Mouse (Mus musculus) neural tube, embryonic 15.5 days (tissue): ENCODE results near the gene Etv6. TPM values are rescaled to one million over a fixed set of nuclear protein-coding genes. Genes with fewer than 3 reads are reported as not detected.

Experiments used
- ATAC-seq: fragments of 200-750 bp; cut with Nextera tagmentation; 2 replicates; pipeline ENCODE4 v1.8.0; 2017; ENCODE audit warnings: mild to moderate bottlenecking, moderate TSS enrichment, moderate library complexity; ENCODE audit not compliant: low FRiP score
- H3K27ac ChIP-seq: fragments of 300-500 bp; sonication (generic); replicated peaks from 2 replicates; pipeline ENCODE4 v1.5.1; 2015; ENCODE audit warnings: mild to moderate bottlenecking, inconsistent platforms
- H3K27me3 ChIP-seq: fragments of 300-500 bp; sonication (generic); replicated peaks from 2 replicates; pipeline ENCODE4 v1.6.1; 2015; ENCODE audit warnings: inconsistent platforms
- H3K36me3 ChIP-seq: fragments of 300-500 bp; sonication (generic); 2 replicates; pipeline ENCODE4 v1.6.1; 2015; ENCODE audit warnings: inconsistent platforms
- H3K4me1 ChIP-seq: fragments of 300-500 bp; sonication (generic); 2 replicates; pipeline ENCODE4 v1.6.1; 2015; ENCODE audit warnings: inconsistent platforms
- H3K4me2 ChIP-seq: fragments of 300-500 bp; sonication (generic); 2 replicates; pipeline ENCODE4 v1.6.1; 2015; ENCODE audit warnings: inconsistent platforms, mild to moderate bottlenecking, moderate library complexity
- H3K4me3 ChIP-seq: fragments of 300-500 bp; sonication (generic); replicated peaks from 2 replicates; pipeline ENCODE4 v1.5.1; 2015; ENCODE audit warnings: mild to moderate bottlenecking, inconsistent platforms
- H3K9ac ChIP-seq: fragments of 300-500 bp; sonication (generic); replicated peaks from 2 replicates; pipeline ENCODE4 v1.6.1; 2015; ENCODE audit warnings: mild to moderate bottlenecking, inconsistent platforms
- H3K9me3 ChIP-seq: fragments of 300-500 bp; sonication (generic); replicated peaks from 2 replicates; pipeline ENCODE4 v1.6.1; 2016; ENCODE audit warnings: inconsistent platforms
- WGBS: fragments of 180-500 bp; shearing (Covaris S2); methylation state at CpG from one replicate; pipeline ENCODE4 v1.1.7; 2015; ENCODE audit warnings: mixed read lengths; 5-methylcytosine and 5-hydroxymethylcytosine counted together
- polyA plus RNA-seq: library from polyadenylated mRNA; unstranded; fragments of >200 nt; fragmentation: Nextera tagmentation; extraction: Ambion mirVana; gene quantifications from 2 replicates; pipeline ENCODE4 v1.2.1, GENCODE M21; 2015

The Etv6 gene
- polyA plus RNA-seq, 1 experiment from 2014 or later = 5.8 TPM

GRCm38 (mm10) chr6:134099976-134100743, 64.7 kb downstream of the Etv6 start:
- Histone ChIP-seq H3K4me3 (no peak overlapping the region), H3K9me3 (no peaks in the 10 kb centered on the region), H3K36me3 (no peaks in the 10 kb centered on the region), H3K4me2 (no peak overlapping the region), H3K9ac (no peak overlapping the region), H3K27me3 (no peaks in the 10 kb centered on the region), H3K27ac (no peak overlapping the region), H3K4me1 (no peaks in the 10 kb centered on the region)
- WGBS = 87% methylated on average over 11 of the region's 11 CpGs
- ATAC-seq = no peak

GRCm38 (mm10) chr6:134102396-134102795, 66.9 kb downstream of the Etv6 start:
- H3K27ac ChIP-seq = no peak overlapping the region
- no peaks in the 10 kb centered on the region for H3K27me3 ChIP-seq
- H3K36me3 ChIP-seq = no peaks in the 10 kb centered on the region
- H3K9ac ChIP-seq = no peak overlapping the region
- no peak overlapping the region for H3K4me3 ChIP-seq
- no peak for ATAC-seq
- H3K4me1 ChIP-seq = peaks cover 8% of the 10 kb centered on the region; the same call in 1 of the 2 replicates
- no peaks in the 10 kb centered on the region for H3K9me3 ChIP-seq
- WGBS = 93% methylated on average over 1 of the region's 1 CpGs
- no peak overlapping the region for H3K4me2 ChIP-seq

DNA sequence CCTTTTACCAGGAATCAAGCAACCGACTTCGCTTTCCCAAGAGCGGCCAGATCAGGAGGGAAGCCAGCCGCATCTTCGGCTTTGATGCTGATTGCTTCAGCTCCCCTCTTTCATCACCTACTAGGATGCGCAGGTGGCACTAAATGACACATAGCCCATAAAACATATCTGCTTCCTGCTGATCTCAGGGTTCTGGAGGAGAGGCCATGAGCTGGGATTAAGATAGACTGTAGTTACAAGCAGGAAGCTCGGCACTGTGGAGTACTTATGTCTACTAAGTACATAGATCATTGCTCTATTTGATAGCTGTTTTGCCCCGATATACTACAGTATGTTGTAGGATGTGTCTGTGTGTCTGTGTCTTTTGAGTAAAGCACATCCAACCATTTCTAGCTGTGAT, 68.0 kb downstream of the Etv6 start:
- Histone ChIP-seq H3K4me1 (peaks cover 11% of the 10 kb centered on the region; the same call in 1 of the 2 replicates), H3K4me3 (no peak overlapping the region), H3K9me3 (no peaks in the 10 kb centered on the region), H3K9ac (no peak overlapping the region), H3K27me3 (no peaks in the 10 kb centered on the region), H3K4me2 (no peak overlapping the region), H3K36me3 (no peaks in the 10 kb centered on the region), H3K27ac (no peak overlapping the region)
- no peak for ATAC-seq
- WGBS = 87% methylated on average over 8 of the region's 8 CpGs

DNA sequence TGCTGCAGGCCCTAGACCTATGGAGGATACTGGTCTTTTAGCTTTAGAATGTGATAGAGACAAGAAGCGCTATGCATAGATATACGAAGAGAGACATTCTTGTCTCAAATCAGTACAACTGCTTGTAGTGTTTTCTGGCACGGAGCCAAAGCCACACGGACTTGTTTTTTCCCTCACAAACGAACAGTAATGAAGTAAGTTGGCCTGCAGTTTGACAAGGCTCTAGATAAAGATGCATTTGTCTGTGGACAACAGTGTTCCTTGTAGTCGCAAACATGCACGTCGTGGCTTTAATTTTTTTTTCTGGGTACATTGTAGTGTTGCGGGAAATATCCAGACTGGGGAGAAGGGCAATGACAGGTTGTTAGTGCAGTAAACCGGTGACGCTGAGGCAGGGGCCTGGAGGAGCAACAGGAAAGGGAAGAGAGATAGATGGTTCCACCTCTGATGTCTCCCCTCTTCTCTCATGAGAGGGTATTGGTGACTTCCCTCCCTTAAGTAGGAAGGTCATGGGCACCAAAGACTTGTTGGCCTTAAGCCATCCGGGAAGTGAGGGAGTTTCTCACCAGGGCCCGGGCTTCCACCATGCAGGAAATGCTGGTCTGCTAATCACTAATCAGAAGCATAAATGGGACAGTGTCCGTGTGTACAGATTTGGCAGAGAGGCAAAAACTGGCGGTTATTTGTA, 70.2 kb downstream of the Etv6 start:
- H3K9me3 ChIP-seq = no peaks in the 10 kb centered on the region
- no peak overlapping the region for H3K4me3 ChIP-seq
- no peak overlapping the region for H3K9ac ChIP-seq
- 64% methylated on average over 15 of the region's 15 CpGs for WGBS
- no peaks in the 10 kb centered on the region for H3K27me3 ChIP-seq
- peaks cover 11% of the 10 kb centered on the region; the same call in 1 of the 2 replicates for H3K4me1 ChIP-seq
- no peaks in the 10 kb centered on the region for H3K36me3 ChIP-seq
- no peak for ATAC-seq
- H3K27ac ChIP-seq = no peak overlapping the region
- H3K4me2 ChIP-seq = no peak overlapping the region

GRCm38 (mm10) chr6:134107696-134108095, 72.2 kb downstream of the Etv6 start:
- 79% methylated on average over 7 of the region's 7 CpGs for WGBS
- Histone ChIP-seq H3K36me3 (no peaks in the 10 kb centered on the region), H3K27ac (no peak overlapping the region), H3K4me2 (no peak overlapping the region), H3K9ac (no peak overlapping the region), H3K27me3 (no peaks in the 10 kb centered on the region), H3K4me1 (peaks cover 11% of the 10 kb centered on the region; the same call in 1 of the 2 replicates), H3K4me3 (no peak overlapping the region), H3K9me3 (no peaks in the 10 kb centered on the region)
- no peak for ATAC-seq

GRCm38 (mm10) chr6:134109675-134110074, 74.2 kb downstream of the Etv6 start:
- Histone ChIP-seq H3K36me3 (no peaks in the 10 kb centered on the region), H3K27me3 (no peaks in the 10 kb centered on the region), H3K4me2 (no peak overlapping the region), H3K4me1 (peaks cover 11% of the 10 kb centered on the region; the same call in 1 of the 2 replicates), H3K9me3 (no peaks in the 10 kb centered on the region), H3K27ac (no peak overlapping the region), H3K9ac (no peak overlapping the region), H3K4me3 (no peak overlapping the region)
- WGBS = 100% methylated on average over 1 of the region's 1 CpGs
- ATAC-seq = no peak

GRCm38 (mm10) chr6:134110206-134110605, 74.7 kb downstream of the Etv6 start:
- peaks cover 11% of the 10 kb centered on the region; the same call in 1 of the 2 replicates for H3K4me1 ChIP-seq
- H3K4me3 ChIP-seq = no peak overlapping the region
- WGBS = 97% methylated on average over 5 of the region's 5 CpGs
- H3K4me2 ChIP-seq = no peak overlapping the region
- no peak overlapping the region for H3K9ac ChIP-seq
- no peaks in the 10 kb centered on the region for H3K27me3 ChIP-seq
- no peaks in the 10 kb centered on the region for H3K36me3 ChIP-seq
- no peak for ATAC-seq
- H3K9me3 ChIP-seq = no peaks in the 10 kb centered on the region
- H3K27ac ChIP-seq = no peak overlapping the region

DNA sequence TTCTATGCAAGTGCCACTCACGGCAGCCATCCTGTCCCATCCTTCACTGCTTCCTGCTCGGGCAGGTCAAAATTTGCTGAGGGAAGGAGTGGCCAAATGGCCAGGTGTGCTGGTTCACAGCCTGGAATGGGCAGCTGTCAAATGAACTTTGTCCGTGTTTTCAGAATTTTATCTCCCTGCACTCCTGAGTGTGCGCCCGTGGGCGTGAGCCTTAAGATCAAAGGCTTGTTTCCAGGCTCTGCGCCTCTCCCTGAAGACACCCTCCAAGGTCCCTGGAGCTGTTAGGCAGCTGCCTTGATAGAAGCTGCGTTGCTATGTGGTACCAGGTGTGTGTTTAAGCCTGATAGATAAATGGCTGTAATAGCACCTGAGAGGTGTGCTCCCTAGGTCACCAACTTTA, 76.1 kb downstream of the Etv6 start:
- Histone ChIP-seq H3K36me3 (no peaks in the 10 kb centered on the region), H3K27me3 (no peaks in the 10 kb centered on the region), H3K4me1 (0 out of 2 replicates have a peak, but pooled peaks cover 3% of the 10 kb centered on the region), H3K27ac (no peak overlapping the region), H3K9ac (no peak overlapping the region), H3K4me3 (no peak overlapping the region), H3K4me2 (no peak overlapping the region), H3K9me3 (no peaks in the 10 kb centered on the region)
- WGBS = 93% methylated on average over 8 of the region's 8 CpGs
- ATAC-seq = no peak

- no peaks in the 10 kb centered on the region for H3K9me3 ChIP-seq
- 0 out of 2 replicates have a peak, but pooled peaks cover 3% of the 10 kb centered on the region for H3K4me1 ChIP-seq
- H3K36me3 ChIP-seq = no peaks in the 10 kb centered on the region
- H3K27ac ChIP-seq = no peak overlapping the region
- 96% methylated on average over 8 of the region's 8 CpGs for WGBS
- no peaks in the 10 kb centered on the region for H3K27me3 ChIP-seq
- H3K9ac ChIP-seq = no peak overlapping the region
- no peak overlapping the region for H3K4me2 ChIP-seq
- H3K4me3 ChIP-seq = no peak overlapping the region
- ATAC-seq = no peak
Observed at GRCm38 (mm10) chr6:134112753-134113152, 77.3 kb downstream of the Etv6 start.

DNA sequence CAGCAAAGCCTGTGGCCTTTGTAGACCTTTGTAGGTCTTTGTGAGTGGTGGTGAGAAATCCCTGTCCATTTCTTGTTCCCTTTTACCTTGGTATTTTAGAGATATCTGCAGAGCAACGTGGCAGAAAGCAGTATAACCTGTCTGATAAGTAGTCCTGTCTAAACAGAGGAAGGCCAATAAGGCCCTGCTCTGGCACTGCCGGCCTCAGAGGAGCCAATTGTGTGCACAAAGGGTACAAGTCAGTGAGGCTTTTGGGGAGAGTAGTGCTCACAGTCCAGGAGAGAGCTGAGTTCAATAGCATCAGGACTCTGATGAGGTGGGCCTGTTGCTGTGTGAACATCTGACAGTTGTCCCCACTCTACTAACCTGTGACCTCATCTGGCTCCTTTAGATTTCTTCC, 77.7 kb downstream of the Etv6 start:
- Histone ChIP-seq H3K27ac (no peak overlapping the region), H3K27me3 (no peaks in the 10 kb centered on the region), H3K4me3 (no peak overlapping the region), H3K36me3 (no peaks in the 10 kb centered on the region), H3K9ac (no peak overlapping the region), H3K4me2 (no peak overlapping the region), H3K4me1 (no peaks in the 10 kb centered on the region), H3K9me3 (no peaks in the 10 kb centered on the region)
- WGBS = 89% methylated on average over 2 of the region's 2 CpGs
- ATAC-seq = no peak

DNA sequence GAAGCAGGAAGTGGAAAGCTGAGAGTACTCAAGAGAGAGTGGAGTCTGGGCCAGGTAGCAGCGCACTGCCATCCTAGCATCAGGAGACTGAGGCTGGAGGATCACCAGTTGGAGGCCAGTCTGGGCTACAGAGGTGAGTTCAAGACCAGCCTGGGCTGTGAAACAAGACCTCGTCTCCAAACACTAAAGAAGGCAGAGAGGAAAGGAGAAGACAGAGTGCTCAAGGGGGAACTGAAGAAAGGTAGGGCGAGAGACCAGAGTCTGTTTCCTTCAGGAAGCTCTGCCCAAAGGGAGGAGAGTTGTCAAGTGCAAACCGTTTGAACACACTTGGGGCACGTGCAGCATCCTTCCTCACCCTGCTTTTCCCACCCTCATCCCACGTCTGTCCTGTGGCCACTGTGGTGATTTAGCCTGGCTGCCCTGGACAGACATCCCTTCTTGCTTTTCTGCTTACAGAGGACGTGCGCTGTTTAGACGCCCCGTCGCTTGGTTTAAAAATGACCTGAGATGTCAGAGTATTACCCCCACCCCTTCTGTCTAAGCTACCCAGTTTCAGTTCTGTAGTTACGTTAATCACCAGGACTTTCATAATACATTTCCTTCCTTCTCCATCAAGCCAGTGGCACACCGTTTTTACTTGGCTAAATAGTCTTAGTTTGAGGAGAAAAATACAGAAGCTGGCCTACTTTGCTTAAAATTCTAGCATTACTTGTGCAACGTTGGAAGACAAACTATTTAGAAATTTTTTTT, 79.9 kb downstream of the Etv6 start:
- H3K36me3 ChIP-seq = no peaks in the 10 kb centered on the region
- WGBS = 92% methylated on average over 14 of the region's 14 CpGs
- no peak overlapping the region for H3K4me2 ChIP-seq
- H3K4me1 ChIP-seq = peaks cover 3% of the 10 kb centered on the region
- H3K27ac ChIP-seq = no peak overlapping the region
- no peak overlapping the region for H3K9ac ChIP-seq
- H3K9me3 ChIP-seq = no peaks in the 10 kb centered on the region
- ATAC-seq = no peak
- H3K4me3 ChIP-seq = no peak overlapping the region
- no peaks in the 10 kb centered on the region for H3K27me3 ChIP-seq
